ENCODE assay signal across 16 mouse cellular contexts in the genomic region with DNA sequence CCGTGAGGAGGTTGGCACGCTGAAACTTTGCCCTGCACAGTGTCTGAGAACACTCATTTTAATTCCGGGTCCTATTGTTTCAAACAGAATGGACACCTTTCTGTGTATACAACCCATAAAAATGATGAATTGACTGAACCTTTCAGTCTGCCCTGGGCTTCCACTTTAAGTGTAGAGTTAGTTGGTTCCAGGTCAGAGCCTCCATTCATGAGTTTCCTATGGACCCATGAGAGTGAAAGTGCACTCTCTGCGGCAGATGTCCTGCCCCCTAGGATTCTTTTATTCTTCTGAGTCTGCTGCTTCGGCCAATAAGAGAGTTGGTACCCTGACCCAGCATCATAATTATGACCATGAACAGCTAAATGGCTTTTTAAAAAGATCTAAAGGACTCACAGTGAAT.
"Had no signal": no experiment of that assay in that cellular context is flagged by ENCODE, and none has a peak within 500 bp of the region (broad histone marks: within the 10 kb centered on the region; RNA-seq: fewer than 3 reads in every experiment).

No protein-coding gene starts in this region.

- H3K27me3 ChIP-seq: limb, embryonic 13.5 days; midbrain, embryonic 15.5 days; neural tube, embryonic 15.5 days had no signal

- H3K27ac ChIP-seq: kidney, postnatal 0 days; layer of hippocampus, adult 2 months; limb, embryonic 13.5 days; liver, embryonic 14.5 days; midbrain, embryonic 15.5 days; neural tube, embryonic 15.5 days had no signal

- H3K9me3 ChIP-seq: limb, embryonic 13.5 days; midbrain, embryonic 15.5 days; neural tube, embryonic 15.5 days had no signal

- DNase-seq: kidney, adult 9 months; kidney, postnatal 36 days; left cerebral cortex, postnatal 4 days; lung, adult 18-20 months; lung, postnatal 36 days; right cerebral cortex, postnatal 4 days; spleen, adult 18-20 months; thymus, postnatal 14 days had no signal

- ATAC-seq: intestine, postnatal 0 days; midbrain, embryonic 15.5 days had no signal

- H3K4me1 ChIP-seq: limb, embryonic 13.5 days; midbrain, embryonic 15.5 days had no signal

- H3K36me3 ChIP-seq: limb, embryonic 13.5 days; midbrain, embryonic 15.5 days; neural tube, embryonic 15.5 days had no signal

- H3K4me2 ChIP-seq: limb, embryonic 13.5 days; midbrain, embryonic 11.5 days; midbrain, embryonic 15.5 days; neural tube, embryonic 15.5 days had no signal

- H3K9ac ChIP-seq: limb, embryonic 13.5 days; liver, embryonic 14.5 days; midbrain, embryonic 15.5 days; neural tube, embryonic 15.5 days had no signal

- H3K4me3 ChIP-seq: layer of hippocampus, adult 2 months; limb, embryonic 13.5 days; midbrain, embryonic 15.5 days; neural tube, embryonic 15.5 days had no signal
